Mouse (Mus musculus): ENCODE measurements around the gene 3110040N11Rik. TPM values are rescaled to one million over a fixed set of nuclear protein-coding genes. Genes with fewer than 3 reads are reported as not detected.
A peak's percentile ranks its signal among the peaks of the same experiment; 100 is the strongest.

3110040N11Rik gene
- polyA plus RNA-seq, 1 experiment = 12.8 TPM

DNA sequence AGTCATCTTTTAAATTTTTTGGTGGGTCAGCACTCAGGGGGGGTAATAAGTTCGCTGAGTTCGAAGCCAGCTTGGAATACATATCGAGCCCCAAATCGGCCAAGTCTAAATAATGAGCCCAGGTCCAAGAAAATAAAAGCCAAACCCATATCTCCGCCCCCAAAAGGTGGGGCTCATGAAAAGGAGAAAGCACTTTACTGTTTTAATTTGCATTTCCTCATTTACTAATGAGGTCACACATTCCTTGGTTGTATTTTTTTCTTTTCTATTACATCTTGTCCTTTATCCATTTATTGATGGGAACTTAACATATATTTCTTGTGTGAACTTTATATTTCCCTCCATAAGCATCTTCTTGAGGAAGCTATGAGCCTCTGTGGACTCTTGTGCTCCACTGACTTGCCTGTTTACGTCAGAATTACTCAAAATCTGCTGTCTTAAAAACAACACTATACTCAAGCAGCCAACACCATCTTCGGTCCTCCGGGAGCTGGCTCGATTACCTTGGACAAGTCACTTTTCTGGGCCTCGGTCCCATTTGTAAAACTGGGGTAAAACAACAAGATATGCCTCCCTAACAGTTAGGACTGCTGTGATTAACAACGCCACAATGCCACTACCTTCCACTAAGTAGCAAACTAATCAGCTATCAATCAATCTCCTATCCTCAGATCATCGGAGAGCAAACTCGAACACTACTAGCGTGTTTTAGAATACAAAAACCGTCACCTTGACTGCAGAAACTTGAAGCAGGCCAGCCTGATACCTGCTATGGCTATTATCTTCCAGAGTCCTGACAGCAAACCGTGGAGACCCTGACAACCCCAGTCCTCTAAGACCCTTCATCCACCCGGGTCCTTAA, 38.8 kb upstream of the 3110040N11Rik start:
- H3K4me1 ChIP-seq (ENCODE audit: control insufficient read depth, insufficient read depth, low read length) = peaks cover 6% of the 10 kb centered on the region
- peak overlapping the region; percentile 84 for H3K4me3 ChIP-seq (ENCODE audit: control insufficient read depth, low read depth, low read length)
- H3K36me3 ChIP-seq (ENCODE audit: control insufficient read depth, insufficient read depth, low read length) = no peaks in the 10 kb centered on the region
- TF ChIP-seq CTCF (IDR thresholded peaks at IDR 0.05; ENCODE audit: control insufficient read depth, insufficient read depth, insufficient replicate concordance, low read depth, low read length) = no peak
- no peak for TF ChIP-seq POLR2A (IDR thresholded peaks at IDR 0.05; ENCODE audit: control insufficient read depth, low read depth, low read length)
- H3K27me3 ChIP-seq (ENCODE audit: control insufficient read depth, insufficient read depth, low read length) = no peaks in the 10 kb centered on the region
- H3K27ac ChIP-seq (ENCODE audit: control insufficient read depth, insufficient read depth, low read depth, low read length) = peak overlapping the region; percentile 96

DNA sequence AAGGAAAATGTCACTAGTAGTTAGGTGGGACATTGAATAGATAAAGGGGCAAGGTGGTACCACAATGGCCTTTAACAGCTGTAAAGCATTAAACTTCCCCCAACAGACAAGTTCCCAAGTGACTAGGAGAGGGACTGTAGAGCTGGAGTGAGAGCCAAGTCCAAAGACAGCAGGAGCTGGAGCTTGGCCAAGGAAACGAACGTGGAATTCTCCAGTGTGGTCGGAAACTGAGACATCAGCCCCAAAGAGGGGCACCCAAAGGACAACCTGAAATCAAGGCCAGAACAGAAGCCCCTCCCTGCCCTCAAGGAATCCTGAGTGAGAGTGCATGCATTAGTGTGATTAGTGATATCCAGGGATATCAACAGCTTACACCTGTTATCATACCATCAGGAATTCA, 36.1 kb upstream of the 3110040N11Rik start:
- H3K27ac ChIP-seq (ENCODE audit: control insufficient read depth, insufficient read depth, low read depth, low read length) = no peak overlapping the region
- TF ChIP-seq CTCF (IDR thresholded peaks at IDR 0.05; ENCODE audit: control insufficient read depth, insufficient read depth, insufficient replicate concordance, low read depth, low read length) = no peak
- no peak for TF ChIP-seq POLR2A (IDR thresholded peaks at IDR 0.05; ENCODE audit: control insufficient read depth, low read depth, low read length)
- H3K36me3 ChIP-seq (ENCODE audit: control insufficient read depth, insufficient read depth, low read length) = no peaks in the 10 kb centered on the region
- H3K4me3 ChIP-seq (ENCODE audit: control insufficient read depth, low read depth, low read length) = no peak overlapping the region
- peaks cover 6% of the 10 kb centered on the region for H3K4me1 ChIP-seq (ENCODE audit: control insufficient read depth, insufficient read depth, low read length)
- no peaks in the 10 kb centered on the region for H3K27me3 ChIP-seq (ENCODE audit: control insufficient read depth, insufficient read depth, low read length)

DNA sequence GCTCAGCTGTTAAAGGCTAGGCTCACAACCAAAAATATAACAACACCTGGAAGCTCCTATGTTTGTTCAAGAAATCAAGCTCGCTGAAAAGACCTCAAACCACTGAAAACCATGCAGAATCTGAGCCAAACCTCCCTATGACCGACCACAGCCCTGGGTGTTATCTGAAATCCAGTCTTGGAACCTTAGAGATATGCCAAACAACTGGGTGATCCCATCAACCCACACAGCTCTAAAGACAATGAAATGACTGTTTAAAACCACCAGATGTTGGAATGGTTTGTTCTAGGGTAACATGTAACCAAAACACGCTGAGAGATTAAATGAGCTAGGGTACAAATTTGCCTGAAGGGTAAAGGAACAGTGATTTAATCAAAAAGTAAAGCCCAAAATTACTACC, 35.6 kb upstream of the 3110040N11Rik start:
- H3K4me1 ChIP-seq (ENCODE audit: control insufficient read depth, insufficient read depth, low read length) = peaks cover 4% of the 10 kb centered on the region
- H3K36me3 ChIP-seq (ENCODE audit: control insufficient read depth, insufficient read depth, low read length) = no peaks in the 10 kb centered on the region
- no peak for TF ChIP-seq CTCF (IDR thresholded peaks at IDR 0.05; ENCODE audit: control insufficient read depth, insufficient read depth, insufficient replicate concordance, low read depth, low read length)
- no peak for TF ChIP-seq POLR2A (IDR thresholded peaks at IDR 0.05; ENCODE audit: control insufficient read depth, low read depth, low read length)
- H3K4me3 ChIP-seq (ENCODE audit: control insufficient read depth, low read depth, low read length) = no peak overlapping the region
- H3K27ac ChIP-seq (ENCODE audit: control insufficient read depth, insufficient read depth, low read depth, low read length) = 0 out of 2 replicates have a peak overlapping the region, but pooled peaks have one; percentile 4
- no peaks in the 10 kb centered on the region for H3K27me3 ChIP-seq (ENCODE audit: control insufficient read depth, insufficient read depth, low read length)

DNA sequence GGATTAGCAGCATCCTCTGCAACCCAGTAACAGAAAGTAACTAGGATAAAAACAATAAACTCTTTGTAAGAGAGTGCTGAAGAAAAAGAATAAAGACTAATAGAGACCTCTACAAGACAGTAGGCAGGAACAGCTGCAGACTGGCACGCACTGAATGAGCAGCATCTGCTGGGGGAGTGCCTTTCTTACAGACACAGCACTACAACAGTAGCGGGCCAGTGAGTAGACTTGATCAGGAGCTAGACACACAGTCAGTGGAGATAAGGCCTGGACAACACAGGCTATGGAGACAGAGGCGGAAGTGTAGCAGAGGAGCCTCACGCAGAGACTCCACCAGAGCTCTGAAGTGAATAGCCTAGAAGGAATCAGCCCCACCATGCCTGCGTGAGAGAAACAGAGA, 16.8 kb upstream of the 3110040N11Rik start:
- no peaks in the 10 kb centered on the region for H3K4me1 ChIP-seq (ENCODE audit: control insufficient read depth, insufficient read depth, low read length)
- TF ChIP-seq CTCF (IDR thresholded peaks at IDR 0.05; ENCODE audit: control insufficient read depth, insufficient read depth, insufficient replicate concordance, low read depth, low read length) (no peak), POLR2A (IDR thresholded peaks at IDR 0.05; ENCODE audit: control insufficient read depth, low read depth, low read length) (no peak)
- H3K36me3 ChIP-seq (ENCODE audit: control insufficient read depth, insufficient read depth, low read length) = peaks cover 2% of the 10 kb centered on the region; the same call in 1 of the 2 replicates
- H3K4me3 ChIP-seq (ENCODE audit: control insufficient read depth, low read depth, low read length) = peak overlapping the region; percentile 2; the same call in 1 of the 2 replicates
- H3K27ac ChIP-seq (ENCODE audit: control insufficient read depth, insufficient read depth, low read depth, low read length) = no peak overlapping the region
- no peaks in the 10 kb centered on the region for H3K27me3 ChIP-seq (ENCODE audit: control insufficient read depth, insufficient read depth, low read length)

DNA sequence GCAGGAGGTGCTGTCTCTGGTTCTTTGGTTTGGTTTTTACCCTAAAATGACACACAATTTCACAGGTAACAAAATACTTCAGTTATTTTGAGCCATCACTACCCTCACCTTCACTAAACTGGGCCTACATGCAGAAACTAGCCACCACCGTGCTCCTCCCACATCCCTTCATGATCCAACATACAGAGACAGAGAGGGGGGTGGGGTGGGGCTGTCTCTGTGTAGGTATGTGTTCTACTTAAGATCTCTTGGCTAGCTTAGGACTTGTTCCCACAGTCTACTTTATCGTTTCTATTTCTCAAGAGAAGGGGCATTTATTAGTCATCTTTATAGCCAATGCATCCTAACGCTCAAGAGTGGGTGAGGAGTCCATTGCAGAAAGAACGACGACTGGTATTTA, 742 bp downstream of the 3110040N11Rik start:
- Histone ChIP-seq H3K27me3 (ENCODE audit: control insufficient read depth, insufficient read depth, low read length) (no peaks in the 10 kb centered on the region), H3K4me3 (ENCODE audit: control insufficient read depth, low read depth, low read length) (peak overlapping the region; percentile 86), H3K27ac (ENCODE audit: control insufficient read depth, insufficient read depth, low read depth, low read length) (peak overlapping the region; percentile 75), H3K36me3 (ENCODE audit: control insufficient read depth, insufficient read depth, low read length) (no peaks in the 10 kb centered on the region), H3K4me1 (ENCODE audit: control insufficient read depth, insufficient read depth, low read length) (peaks cover 5% of the 10 kb centered on the region)
- TF ChIP-seq POLR2A (IDR thresholded peaks at IDR 0.05; ENCODE audit: control insufficient read depth, low read depth, low read length) (no peak), CTCF (IDR thresholded peaks at IDR 0.05; ENCODE audit: control insufficient read depth, insufficient read depth, insufficient replicate concordance, low read depth, low read length) (no peak)

DNA sequence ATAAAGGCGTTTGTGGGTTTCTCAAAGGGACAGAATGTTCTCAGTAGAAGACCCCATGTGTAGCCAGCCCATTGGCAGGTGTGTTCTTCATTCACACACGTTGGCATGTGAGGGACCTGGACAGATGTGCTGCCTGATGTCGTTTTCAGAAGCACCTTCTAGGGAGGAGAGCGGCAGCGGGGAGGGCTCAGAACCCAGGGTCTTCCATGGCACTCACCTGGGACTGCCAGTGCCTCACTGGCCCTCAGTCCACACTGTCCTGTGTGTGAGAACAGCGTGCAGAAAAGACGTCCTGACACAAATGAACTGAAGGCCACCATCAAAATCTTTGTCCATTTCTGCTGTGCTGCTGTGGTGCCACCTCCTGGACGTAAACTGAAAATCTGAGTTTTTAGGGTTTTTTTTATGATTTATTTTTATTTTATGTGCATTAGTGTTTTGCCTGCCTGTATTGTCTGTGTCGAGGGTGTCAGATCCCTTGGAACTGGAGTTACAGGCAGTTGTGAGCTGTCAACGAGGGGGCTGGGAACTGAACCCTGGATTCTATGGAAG, 11.5 kb downstream of the 3110040N11Rik start:
- no peak overlapping the region for H3K27ac ChIP-seq (ENCODE audit: control insufficient read depth, insufficient read depth, low read depth, low read length)
- H3K4me3 ChIP-seq (ENCODE audit: control insufficient read depth, low read depth, low read length) = no peak overlapping the region
- H3K27me3 ChIP-seq (ENCODE audit: control insufficient read depth, insufficient read depth, low read length) = no peaks in the 10 kb centered on the region
- H3K4me1 ChIP-seq (ENCODE audit: control insufficient read depth, insufficient read depth, low read length) = 0 out of 2 replicates have a peak, but pooled peaks cover 2% of the 10 kb centered on the region
- H3K36me3 ChIP-seq (ENCODE audit: control insufficient read depth, insufficient read depth, low read length) = no peaks in the 10 kb centered on the region
- TF ChIP-seq CTCF (IDR thresholded peaks at IDR 0.05; ENCODE audit: control insufficient read depth, insufficient read depth, insufficient replicate concordance, low read depth, low read length) (no peak), POLR2A (IDR thresholded peaks at IDR 0.05; ENCODE audit: control insufficient read depth, low read depth, low read length) (no peak)

DNA sequence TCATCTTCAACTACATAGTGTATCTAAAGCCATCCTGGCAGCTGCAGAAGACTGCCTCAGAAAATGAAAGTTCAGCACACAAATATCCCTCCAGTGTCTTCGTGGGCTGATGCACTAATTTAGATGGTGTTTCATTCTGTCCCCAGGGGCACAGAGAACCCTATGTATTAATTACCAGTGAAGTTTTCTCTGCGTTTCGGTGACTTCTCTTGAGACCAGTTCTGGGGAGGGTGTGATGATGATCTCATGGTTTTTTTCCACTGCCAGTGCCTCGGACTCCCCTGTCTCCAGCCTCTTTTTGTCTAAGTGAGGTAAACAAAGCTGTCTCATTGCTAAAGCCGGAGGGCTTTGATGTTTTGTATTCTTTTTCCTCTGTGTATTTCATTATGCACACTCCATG, 14.0 kb downstream of the 3110040N11Rik start:
- no peak for TF ChIP-seq CTCF (IDR thresholded peaks at IDR 0.05; ENCODE audit: control insufficient read depth, insufficient read depth, insufficient replicate concordance, low read depth, low read length)
- no peak for TF ChIP-seq POLR2A (IDR thresholded peaks at IDR 0.05; ENCODE audit: control insufficient read depth, low read depth, low read length)
- Histone ChIP-seq H3K4me1 (ENCODE audit: control insufficient read depth, insufficient read depth, low read length) (0 out of 2 replicates have a peak, but pooled peaks cover 2% of the 10 kb centered on the region), H3K4me3 (ENCODE audit: control insufficient read depth, low read depth, low read length) (no peak overlapping the region), H3K36me3 (ENCODE audit: control insufficient read depth, insufficient read depth, low read length) (no peaks in the 10 kb centered on the region), H3K27me3 (ENCODE audit: control insufficient read depth, insufficient read depth, low read length) (no peaks in the 10 kb centered on the region), H3K27ac (ENCODE audit: control insufficient read depth, insufficient read depth, low read depth, low read length) (no peak overlapping the region)

Measured in testis, adult 2 months (tissue).